Mouse (Mus musculus) hindbrain, embryonic 11.5 days (tissue): ENCODE data around the gene Prpsap1. TPM values are rescaled to one million over a fixed set of nuclear protein-coding genes. Genes with fewer than 3 reads are reported as not detected.
"Not testable (repeated sequence)": the region's sequence is repeated elsewhere in the genome, so short reads cannot be mapped to it uniquely, and the experiment has no call there.

ENCODE experiments used
- ATAC-seq: fragments of 200-750 bp; cut with Nextera tagmentation; 2 replicates; pipeline ENCODE4 v1.8.0; 2017; ENCODE audit warnings: mild to moderate bottlenecking, moderate TSS enrichment, moderate library complexity; ENCODE audit not compliant: low FRiP score
- DNase-seq: peaks from one replicate; pipeline ENCODE4 v3.0.0-alpha.2; 2015; ENCODE audit warnings: low spot score
- H3K27ac ChIP-seq: fragments of 300-500 bp; sonication (generic); 2 replicates; pipeline ENCODE4 v1.5.1; 2014; ENCODE audit warnings: mild to moderate bottlenecking, low read depth, low read length
- H3K27me3 ChIP-seq: fragments of 300-500 bp; sonication (generic); 2 replicates; pipeline ENCODE4 v1.6.1; 2014; ENCODE audit warnings: mild to moderate bottlenecking, low read length, moderate library complexity, mixed read lengths; ENCODE audit not compliant: control insufficient read depth, insufficient read depth
- H3K36me3 ChIP-seq: fragments of 300-500 bp; sonication (generic); 2 replicates; pipeline ENCODE4 v1.6.1; 2014; ENCODE audit warnings: mild to moderate bottlenecking, low read length, moderate library complexity, mixed read lengths; ENCODE audit not compliant: control insufficient read depth, insufficient read depth
- H3K4me1 ChIP-seq: fragments of 300-500 bp; sonication (generic); replicated peaks from 2 replicates; pipeline ENCODE4 v1.6.1; 2014; ENCODE audit warnings: low read length, mixed read lengths; ENCODE audit not compliant: control insufficient read depth, insufficient read depth
- H3K4me2 ChIP-seq: fragments of 300-500 bp; sonication (generic); replicated peaks from 2 replicates; pipeline ENCODE4 v1.6.1; 2014; ENCODE audit warnings: mild to moderate bottlenecking, low read depth, low read length
- H3K4me3 ChIP-seq: fragments of 300-500 bp; sonication (generic); 2 replicates; pipeline ENCODE4 v1.5.1; 2014; ENCODE audit warnings: low read depth, low read length
- H3K9ac ChIP-seq: fragments of 300-500 bp; sonication (generic); 2 replicates; pipeline ENCODE4 v1.6.1; 2014; ENCODE audit warnings: low read depth, low read length
- H3K9me3 ChIP-seq: fragments of 300-500 bp; sonication (generic); 2 replicates; pipeline ENCODE4 v1.6.1; 2016; ENCODE audit warnings: low read length; ENCODE audit not compliant: control insufficient read depth
- WGBS: fragments of 180-500 bp; shearing (Covaris S2); extraction: QIAGEN DNeasy Blood & Tissue Kit; methylation state at CpG from one replicate; pipeline ENCODE4 v1.1.7; 2014; 5-methylcytosine and 5-hydroxymethylcytosine counted together
- polyA plus RNA-seq: library from polyadenylated mRNA; unstranded; fragments of >200 nt; fragmentation: Nextera tagmentation; extraction: Ambion mirVana; gene quantifications from 2 replicates; pipeline ENCODE4 v1.2.1, GENCODE M21; 2014

Prpsap1 gene
- polyA plus RNA-seq, 1 experiment from 2014 or later, result 169 TPM

GRCm38 (mm10) chr11:116494474-116495174, 622 bp upstream of the Prpsap1 start:
- 59% methylated on average over 13 of the region's 13 CpGs for WGBS
- Histone ChIP-seq H3K27me3 (no peaks in the 10 kb centered on the region), H3K4me3 (no peak overlapping the region), H3K9ac (no peak overlapping the region), H3K4me2 (no peak overlapping the region), H3K36me3 (no peaks in the 10 kb centered on the region), H3K27ac (0 out of 2 replicates have a peak overlapping the region, but pooled peaks have one; percentile 53), H3K9me3 (no peaks in the 10 kb centered on the region), H3K4me1 (no peaks in the 10 kb centered on the region)
- DNase-seq (peak; percentile 14), ATAC-seq (no peak)

- ATAC-seq (no peak), DNase-seq (no peak)
- H3K4me2 ChIP-seq, result no peak overlapping the region
- H3K9me3 ChIP-seq, result no peaks in the 10 kb centered on the region
- H3K27me3 ChIP-seq, result no peaks in the 10 kb centered on the region
- H3K36me3 ChIP-seq, result no peaks in the 10 kb centered on the region
- H3K27ac ChIP-seq, result no peak overlapping the region
- WGBS, result 88% methylated on average over 5 of the region's 5 CpGs
- no peak overlapping the region for H3K4me3 ChIP-seq
- H3K9ac ChIP-seq, result no peak overlapping the region
- H3K4me1 ChIP-seq, result no peaks in the 10 kb centered on the region; the same call in 1 of the 2 replicates
Measured at GRCm38 (mm10) chr11:116493191-116493590, 811 bp downstream of the Prpsap1 start.

GRCm38 (mm10) chr11:116492507-116492906, 1.5 kb downstream of the Prpsap1 start:
- not testable (repeated sequence) for H3K9ac ChIP-seq, H3K4me2 ChIP-seq, H3K36me3 ChIP-seq, DNase-seq, H3K4me3 ChIP-seq, H3K27me3 ChIP-seq, H3K27ac ChIP-seq, H3K9me3 ChIP-seq, H3K4me1 ChIP-seq, ATAC-seq
- WGBS, result 70% methylated on average over 1 of the region's 1 CpGs

GRCm38 (mm10) chr11:116491338-116491737, 2.7 kb downstream of the Prpsap1 start:
- H3K4me2 ChIP-seq, result no peak overlapping the region
- H3K9me3 ChIP-seq, result no peaks in the 10 kb centered on the region
- DNase-seq (no peak), ATAC-seq (no peak)
- H3K27ac ChIP-seq, result no peak overlapping the region
- WGBS, result 70% methylated on average over 6 of the region's 6 CpGs
- H3K9ac ChIP-seq, result no peak overlapping the region; the same call in 1 of the 2 replicates
- no peaks in the 10 kb centered on the region for H3K36me3 ChIP-seq
- H3K4me3 ChIP-seq, result no peak overlapping the region
- H3K4me1 ChIP-seq, result no peaks in the 10 kb centered on the region; the same call in 1 of the 2 replicates
- no peaks in the 10 kb centered on the region for H3K27me3 ChIP-seq

GRCm38 (mm10) chr11:116490232-116491107, 3.5 kb downstream of the Prpsap1 start:
- no peaks in the 10 kb centered on the region for H3K27me3 ChIP-seq
- ATAC-seq, result peak; percentile 95
- peak overlapping the region; percentile 84 for H3K4me2 ChIP-seq
- whole genome bisulfite sequencing, result under 1% methylated on average over 62 of the region's 62 CpGs
- H3K4me3 ChIP-seq, result peak overlapping the region; percentile 99
- H3K9me3 ChIP-seq, result no peaks in the 10 kb centered on the region
- H3K27ac ChIP-seq, result peak overlapping the region; percentile 94
- DNase-seq, result peak; percentile 93
- peak overlapping the region; percentile 97 for H3K9ac ChIP-seq
- peaks cover 2% of the 10 kb centered on the region; the same call in 1 of the 2 replicates for H3K36me3 ChIP-seq
- no peaks in the 10 kb centered on the region; the same call in 1 of the 2 replicates for H3K4me1 ChIP-seq

- Histone ChIP-seq H3K4me1 (no peaks in the 10 kb centered on the region; the same call in 1 of the 2 replicates), H3K9ac (peak overlapping the region; percentile 97), H3K4me2 (peak overlapping the region; percentile 84), H3K36me3 (peaks cover 9% of the 10 kb centered on the region; the same call in 1 of the 2 replicates), H3K27me3 (no peaks in the 10 kb centered on the region), H3K27ac (peak overlapping the region; percentile 94), H3K4me3 (peak overlapping the region; percentile 99), H3K9me3 (no peaks in the 10 kb centered on the region)
- peak; percentile 75 for ATAC-seq
- peak; percentile 62 for DNase-seq
- under 1% methylated on average over 39 of the region's 39 CpGs for WGBS
Measured at GRCm38 (mm10) chr11:116489771-116490231, 4.2 kb downstream of the Prpsap1 start.

- H3K9ac ChIP-seq, result peak overlapping the region; percentile 97
- no peaks in the 10 kb centered on the region for H3K27me3 ChIP-seq
- no peak for ATAC-seq
- 80% methylated on average over 14 of the region's 14 CpGs for WGBS
- peaks cover 9% of the 10 kb centered on the region; the same call in 1 of the 2 replicates for H3K36me3 ChIP-seq
- no peaks in the 10 kb centered on the region; the same call in 1 of the 2 replicates for H3K4me1 ChIP-seq
- H3K4me2 ChIP-seq, result peak overlapping the region; percentile 84
- H3K27ac ChIP-seq, result no peak overlapping the region
- peak; percentile 41 for DNase-seq
- H3K9me3 ChIP-seq, result no peaks in the 10 kb centered on the region
- H3K4me3 ChIP-seq, result peak overlapping the region; percentile 99
Measured at GRCm38 (mm10) chr11:116488693-116489375, 5.2 kb downstream of the Prpsap1 start.

GRCm38 (mm10) chr11:116488207-116488606, 5.8 kb downstream of the Prpsap1 start:
- Histone ChIP-seq H3K9me3 (no peaks in the 10 kb centered on the region), H3K27me3 (no peaks in the 10 kb centered on the region), H3K27ac (no peak overlapping the region), H3K4me3 (no peak overlapping the region), H3K4me1 (no peaks in the 10 kb centered on the region; the same call in 1 of the 2 replicates), H3K4me2 (no peak overlapping the region), H3K9ac (no peak overlapping the region), H3K36me3 (peaks cover 9% of the 10 kb centered on the region; the same call in 1 of the 2 replicates)
- ATAC-seq (no peak), DNase-seq (no peak)
